Mouse (Mus musculus): ENCODE measurements at regions not wholly inside any gene's neighbourhood (a gene's known extent, or its start where the extent isn't known, plus 50 kb on each side); places are given as distances from the start of the nearest gene placed in this dataset.

- Histone ChIP-seq H3K27me3 (ENCODE audit: control insufficient read depth, insufficient read depth, low read length) (no peaks in the 10 kb centered on the region), H3K27ac (ENCODE audit: control insufficient read depth, insufficient read depth, low read depth, low read length) (no peak overlapping the region), H3K4me1 (ENCODE audit: control insufficient read depth, insufficient read depth, low read length) (peaks cover 7% of the 10 kb centered on the region), H3K4me3 (ENCODE audit: control insufficient read depth, low read depth, low read length) (peak overlapping the region; percentile 91), H3K36me3 (ENCODE audit: control insufficient read depth, insufficient read depth, low read length) (no peaks in the 10 kb centered on the region)
- no peak for TF ChIP-seq POLR2A (IDR thresholded peaks at IDR 0.05; ENCODE audit: control insufficient read depth, low read depth, low read length)
These were observed 152.1 kb upstream of the Sdk2 start for GRCm38 (mm10) chr11:114218732-114219506.

- H3K27ac ChIP-seq (ENCODE audit: control insufficient read depth, insufficient read depth, low read depth, low read length), result peak overlapping the region; percentile 59
- no peaks in the 10 kb centered on the region for H3K36me3 ChIP-seq (ENCODE audit: control insufficient read depth, insufficient read depth, low read length)
- peaks cover 7% of the 10 kb centered on the region for H3K4me1 ChIP-seq (ENCODE audit: control insufficient read depth, insufficient read depth, low read length)
- TF ChIP-seq POLR2A (IDR thresholded peaks at IDR 0.05; ENCODE audit: control insufficient read depth, low read depth, low read length) (peak; percentile 66; the same call in 1 of the 2 replicates), CTCF (IDR thresholded peaks at IDR 0.05; ENCODE audit: control insufficient read depth, insufficient read depth, insufficient replicate concordance, low read depth, low read length) (no peak)
- H3K4me3 ChIP-seq (ENCODE audit: control insufficient read depth, low read depth, low read length), result peak overlapping the region; percentile 91
- no peaks in the 10 kb centered on the region for H3K27me3 ChIP-seq (ENCODE audit: control insufficient read depth, insufficient read depth, low read length)
These were observed 150.5 kb upstream of the Sdk2 start for GRCm38 (mm10) chr11:114217245-114217757.

- Histone ChIP-seq H3K36me3 (ENCODE audit: control insufficient read depth, insufficient read depth, low read length) (no peaks in the 10 kb centered on the region), H3K4me3 (ENCODE audit: control insufficient read depth, low read depth, low read length) (peak overlapping the region; percentile 91), H3K27ac (ENCODE audit: control insufficient read depth, insufficient read depth, low read depth, low read length) (no peak overlapping the region; the same call in 1 of the 2 replicates), H3K4me1 (ENCODE audit: control insufficient read depth, insufficient read depth, low read length) (peaks cover 7% of the 10 kb centered on the region), H3K27me3 (ENCODE audit: control insufficient read depth, insufficient read depth, low read length) (no peaks in the 10 kb centered on the region)
- TF ChIP-seq CTCF (IDR thresholded peaks at IDR 0.05; ENCODE audit: control insufficient read depth, insufficient read depth, insufficient replicate concordance, low read depth, low read length) (no peak), POLR2A (IDR thresholded peaks at IDR 0.05; ENCODE audit: control insufficient read depth, low read depth, low read length) (peak; percentile 49; the same call in 1 of the 2 replicates)
These were observed 149.6 kb upstream of the Sdk2 start for GRCm38 (mm10) chr11:114216493-114216892.

- H3K27ac ChIP-seq (ENCODE audit: control insufficient read depth, insufficient read depth, low read depth, low read length), result no peak overlapping the region
- TF ChIP-seq POLR2A (IDR thresholded peaks at IDR 0.05; ENCODE audit: control insufficient read depth, low read depth, low read length) (no peak), CTCF (IDR thresholded peaks at IDR 0.05; ENCODE audit: control insufficient read depth, insufficient read depth, insufficient replicate concordance, low read depth, low read length) (no peak)
These were observed 148.4 kb upstream of the Sdk2 start for GRCm38 (mm10) chr11:114215256-114215655.

GRCm38 (mm10) chr11:114212136-114212535 lies 145.3 kb upstream of the Sdk2 start:
- Histone ChIP-seq H3K4me3 (ENCODE audit: control insufficient read depth, low read depth, low read length) (no peak overlapping the region; the same call in 1 of the 2 replicates), H3K36me3 (ENCODE audit: control insufficient read depth, insufficient read depth, low read length) (no peaks in the 10 kb centered on the region), H3K4me1 (ENCODE audit: control insufficient read depth, insufficient read depth, low read length) (no peaks in the 10 kb centered on the region; the same call in 1 of the 2 replicates), H3K27ac (ENCODE audit: control insufficient read depth, insufficient read depth, low read depth, low read length) (no peak overlapping the region), H3K27me3 (ENCODE audit: control insufficient read depth, insufficient read depth, low read length) (no peaks in the 10 kb centered on the region)
- TF ChIP-seq POLR2A (IDR thresholded peaks at IDR 0.05; ENCODE audit: control insufficient read depth, low read depth, low read length), result no peak; the same call in 1 of the 2 replicates
- no peak for TF ChIP-seq CTCF (IDR thresholded peaks at IDR 0.05; ENCODE audit: control insufficient read depth, insufficient read depth, insufficient replicate concordance, low read depth, low read length)

More at GRCm38 (mm10) chr11:114215256-114215655, 148.4 kb upstream of the Sdk2 start:
- Histone ChIP-seq H3K4me3 (ENCODE audit: control insufficient read depth, low read depth, low read length) (peak overlapping the region; percentile 91), H3K27me3 (ENCODE audit: control insufficient read depth, insufficient read depth, low read length) (no peaks in the 10 kb centered on the region), H3K36me3 (ENCODE audit: control insufficient read depth, insufficient read depth, low read length) (no peaks in the 10 kb centered on the region), H3K4me1 (ENCODE audit: control insufficient read depth, insufficient read depth, low read length) (peaks cover 7% of the 10 kb centered on the region)

- no peak for TF ChIP-seq POLR2A (IDR thresholded peaks at IDR 0.05; ENCODE audit: control insufficient read depth, low read depth, low read length)
- TF ChIP-seq CTCF (IDR thresholded peaks at IDR 0.05; ENCODE audit: control insufficient read depth, insufficient read depth, insufficient replicate concordance, low read depth, low read length), result peak; percentile 61; the same call in 1 of the 2 replicates
- no peaks in the 10 kb centered on the region for H3K27me3 ChIP-seq (ENCODE audit: control insufficient read depth, insufficient read depth, low read length)
These were observed 138.3 kb upstream of the Sdk2 start for GRCm38 (mm10) chr11:114205192-114205591.

GRCm38 (mm10) chr11:114203416-114203815 lies 136.6 kb upstream of the Sdk2 start:
- Histone ChIP-seq H3K4me3 (ENCODE audit: control insufficient read depth, low read depth, low read length) (no peak overlapping the region), H3K4me1 (ENCODE audit: control insufficient read depth, insufficient read depth, low read length) (peaks cover 12% of the 10 kb centered on the region), H3K27me3 (ENCODE audit: control insufficient read depth, insufficient read depth, low read length) (no peaks in the 10 kb centered on the region), H3K36me3 (ENCODE audit: control insufficient read depth, insufficient read depth, low read length) (no peaks in the 10 kb centered on the region), H3K27ac (ENCODE audit: control insufficient read depth, insufficient read depth, low read depth, low read length) (no peak overlapping the region)
- TF ChIP-seq POLR2A (IDR thresholded peaks at IDR 0.05; ENCODE audit: control insufficient read depth, low read depth, low read length), result no peak

More at GRCm38 (mm10) chr11:114205192-114205591, 138.3 kb upstream of the Sdk2 start:
- H3K4me3 ChIP-seq (ENCODE audit: control insufficient read depth, low read depth, low read length), result no peak overlapping the region
- H3K27ac ChIP-seq (ENCODE audit: control insufficient read depth, insufficient read depth, low read depth, low read length), result no peak overlapping the region
- no peaks in the 10 kb centered on the region for H3K36me3 ChIP-seq (ENCODE audit: control insufficient read depth, insufficient read depth, low read length)
- H3K4me1 ChIP-seq (ENCODE audit: control insufficient read depth, insufficient read depth, low read length), result peaks cover 8% of the 10 kb centered on the region
